Mouse (Mus musculus) ES-E14 (cell line): ENCODE measurements around the gene Cryl1. TPM values are rescaled to one million over a fixed set of nuclear protein-coding genes. Genes with fewer than 3 reads are reported as not detected.

Source experiments
- DNase-seq: peaks from one replicate; pipeline ENCODE4 v3.0.0-alpha.2; 2013; ENCODE audit warnings: low read depth, low spot score
- H3K27ac ChIP-seq: 2 replicates; pipeline ENCODE4 v1.5.1; 2012; ENCODE audit warnings: low read depth, mild to moderate bottlenecking, low read length, moderate library complexity, mixed read lengths; ENCODE audit not compliant: poor library complexity, insufficient read depth, severe bottlenecking
- H3K36me3 ChIP-seq: 2 replicates; pipeline ENCODE4 v1.6.1; 2012; ENCODE audit warnings: mild to moderate bottlenecking, low read length, moderate library complexity, mixed read lengths; ENCODE audit not compliant: control insufficient read depth, poor library complexity, insufficient read depth, severe bottlenecking
- H3K4me1 ChIP-seq, 2 experiments: fragments of 150-350 bp in 1 of 2; sonication (generic) in 1 of 2; 2 replicates each; pipeline ENCODE4 v1.6.1; 2012; ENCODE audit warnings: low read length in 2 of 2, mild to moderate bottlenecking in 1 of 2, mixed read lengths in 1 of 2; ENCODE audit not compliant: control insufficient read depth in 2 of 2, insufficient read depth in 2 of 2, poor library complexity in 1 of 2
- H3K4me3 ChIP-seq, 2 experiments: fragments of 150-350 bp in 1 of 2; sonication (generic) in 1 of 2; 2 replicates each; pipeline ENCODE4 v1.5.1; 2012; ENCODE audit warnings: low read length in 2 of 2, low read depth in 1 of 2, mild to moderate bottlenecking in 1 of 2, mixed read lengths in 1 of 2; ENCODE audit not compliant: insufficient read depth in 1 of 2, poor library complexity in 1 of 2, severe bottlenecking in 1 of 2
- H3K9ac ChIP-seq: 2 replicates; pipeline ENCODE4 v1.6.1; 2012; ENCODE audit warnings: low read depth, mild to moderate bottlenecking, low read length, mixed read lengths; ENCODE audit not compliant: poor library complexity, insufficient read depth, severe bottlenecking
- H3K9me3 ChIP-seq: fragments of 150-350 bp; sonication (generic); 2 replicates; pipeline ENCODE4 v1.6.1; 2012; ENCODE audit warnings: low read depth, mild to moderate bottlenecking, low read length; ENCODE audit not compliant: control insufficient read depth, insufficient read depth
- CHD2 ChIP-seq: IDR thresholded peaks from 2 replicates; pipeline ENCODE4 v1.6.1; 2014; ENCODE audit warnings: mild to moderate bottlenecking, low read depth, low read length, inconsistent platforms
- HCFC1 ChIP-seq: IDR thresholded peaks from 2 replicates; pipeline ENCODE4 v1.6.1; 2012; ENCODE audit warnings: low read length, inconsistent platforms, borderline replicate concordance; ENCODE audit not compliant: insufficient read depth
- MAFK ChIP-seq: IDR thresholded peaks from 2 replicates; pipeline ENCODE4 v1.6.1; 2014; ENCODE audit warnings: mild to moderate bottlenecking, low read depth, low read length, inconsistent platforms; ENCODE audit not compliant: insufficient read depth
- ZC3H11A ChIP-seq: IDR thresholded peaks from 2 replicates; pipeline ENCODE4 v1.6.1; 2012; ENCODE audit warnings: low read depth, mild to moderate bottlenecking, inconsistent platforms, low read length, borderline replicate concordance
- ZNF384 ChIP-seq: IDR thresholded peaks from 2 replicates; pipeline ENCODE4 v1.6.1; 2012; ENCODE audit warnings: low read depth, low read length, inconsistent platforms
- in situ Hi-C, 2 experiments: fragments of 600-800 bp; cut with MboI; formaldehyde crosslinking; loops; one replicate each; pipeline ENCODE4 v1.15.1; 2025; ENCODE audit warnings: low sequenced_read_pairs in 2 of 2, inconsistent platforms in 1 of 2; ENCODE audit not compliant: unreplicated experiment in 2 of 2
- total RNA-seq: library from RNA; depleted of rRNA; stranded (reverse); fragments of 300-350 nt; gene quantifications from 2 replicates; pipeline ENCODE4 v1.2.3, GENCODE M21; 2012

Cryl1 gene
- total RNA-seq, 1 experiment = 4.1 TPM

DNA sequence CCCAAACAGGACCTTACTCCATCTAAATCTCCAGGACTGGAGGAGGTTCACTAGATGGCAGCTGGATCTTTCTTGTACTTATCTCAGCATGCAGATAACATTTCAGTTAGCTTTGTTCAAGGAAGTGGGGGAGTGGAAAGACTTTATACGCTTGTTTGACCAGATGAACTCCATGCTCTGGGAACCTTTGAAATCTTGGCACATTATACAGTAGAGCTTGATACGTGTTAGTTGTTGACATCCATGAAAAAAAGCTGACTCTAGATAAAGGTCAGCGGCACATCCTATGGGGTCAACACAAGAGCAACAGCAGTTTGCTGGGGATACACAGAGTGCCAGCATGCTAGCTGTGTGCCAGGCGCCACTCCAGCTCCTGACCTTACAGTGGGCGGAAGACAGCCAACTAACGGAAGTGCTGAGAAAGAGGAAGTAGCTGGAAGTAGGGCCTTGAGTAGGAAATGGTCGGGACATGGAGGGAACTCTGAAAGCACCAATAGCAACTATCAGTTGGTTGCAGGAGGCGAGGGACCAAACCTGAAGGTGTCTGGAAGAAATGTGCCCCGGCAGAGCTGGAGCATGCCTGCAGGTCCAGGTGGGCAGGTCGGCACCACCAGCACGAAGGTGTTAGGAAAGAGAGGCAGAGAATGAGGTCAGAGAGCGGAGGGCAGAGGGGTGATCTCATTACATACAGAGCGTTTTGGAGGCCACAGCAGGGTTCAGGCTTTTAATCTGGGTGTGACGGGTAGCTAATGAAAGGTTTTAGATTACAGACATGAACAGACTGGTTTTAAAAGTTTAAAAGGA lies 11.4 kb downstream of the Cryl1 start:
- in situ Hi-C loops = no loop called here
- no peak for DNase-seq

DNA sequence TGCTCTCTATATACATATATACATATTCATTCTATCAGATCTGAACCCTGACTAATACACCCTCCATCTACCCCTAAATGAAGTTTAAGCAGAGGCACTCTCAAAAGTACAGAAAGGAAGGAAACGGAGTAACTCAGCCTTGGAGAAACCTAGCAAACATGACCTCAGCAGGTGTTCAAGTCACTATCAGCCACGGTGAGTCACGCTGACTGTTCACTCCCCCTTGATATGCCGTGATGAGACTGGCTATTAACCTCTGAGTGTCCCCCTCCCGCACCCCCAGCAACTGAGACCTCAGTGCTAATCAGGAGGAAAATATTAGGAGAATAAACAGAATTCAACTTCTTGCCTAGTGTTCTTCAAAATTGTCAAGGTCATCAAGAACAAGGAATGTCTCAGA lies 12.7 kb downstream of the Cryl1 start:
- no peak overlapping the region for H3K4me3 ChIP-seq
- no peak for DNase-seq
- H3K27ac ChIP-seq = no peak overlapping the region
- H3K4me1 ChIP-seq = peaks cover 0 to 4% of the 10 kb centered on the region in 2 experiments; a peak in 1 of 4 replicates
- in situ Hi-C loops = no loop called here
- H3K9me3 ChIP-seq = no peaks in the 10 kb centered on the region
- TF ChIP-seq MAFK (no peak), ZC3H11A (no peak), ZNF384 (no peak), HCFC1 (no peak), CHD2 (no peak)
- no peak overlapping the region for H3K9ac ChIP-seq
- no peaks in the 10 kb centered on the region for H3K36me3 ChIP-seq

More for the DNA sequence above, 11.4 kb downstream of the Cryl1 start:
- Histone ChIP-seq H3K9ac (0 out of 2 replicates have a peak overlapping the region, but pooled peaks have one; percentile 2), H3K4me3 (no peak overlapping the region), H3K9me3 (no peaks in the 10 kb centered on the region), H3K27ac (no peak overlapping the region), H3K36me3 (no peaks in the 10 kb centered on the region), H3K4me1 (peaks cover 0 to 4% of the 10 kb centered on the region in 2 experiments; a peak in 1 of 4 replicates)
- TF ChIP-seq ZC3H11A = no peak
- TF ChIP-seq MAFK = no peak
- no peak for TF ChIP-seq CHD2
- no peak for TF ChIP-seq HCFC1
- no peak for TF ChIP-seq ZNF384

GRCm38 (mm10) chr14:57377531-57377930 lies 20.8 kb downstream of the Cryl1 start:
- Histone ChIP-seq H3K4me3 (no peak overlapping the region), H3K27ac (no peak overlapping the region), H3K9ac (no peak overlapping the region), H3K36me3 (no peaks in the 10 kb centered on the region), H3K9me3 (no peaks in the 10 kb centered on the region), H3K4me1 (no peaks in the 10 kb centered on the region)
- in situ Hi-C loops = no loop called here
- DNase-seq = no peak
- TF ChIP-seq MAFK = no peak
- TF ChIP-seq ZNF384 = no peak
- no peak for TF ChIP-seq ZC3H11A
- no peak for TF ChIP-seq CHD2
- TF ChIP-seq HCFC1 = no peak

DNA sequence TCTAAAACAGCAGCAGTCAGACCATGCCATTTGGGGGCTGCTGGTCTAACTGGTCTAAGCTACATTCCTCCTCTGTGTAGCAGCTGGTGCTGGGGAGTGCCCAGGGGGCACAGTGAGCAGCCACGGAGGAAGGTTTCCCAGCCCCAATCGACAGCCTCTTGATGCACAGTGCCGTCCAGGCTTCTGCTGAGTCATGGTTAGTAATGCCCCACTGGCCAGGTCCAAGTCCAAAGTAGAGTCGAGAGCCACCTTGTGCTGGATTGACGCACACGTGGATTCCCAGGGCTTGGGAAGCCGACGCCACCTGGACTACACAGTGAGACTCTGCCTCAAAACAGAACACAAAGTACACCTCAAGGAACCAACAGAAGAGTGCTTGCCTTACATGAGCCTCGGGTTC lies 21.4 kb downstream of the Cryl1 start:
- no peak overlapping the region for H3K9ac ChIP-seq
- H3K4me3 ChIP-seq = no peak overlapping the region
- DNase-seq = no peak
- H3K9me3 ChIP-seq = no peaks in the 10 kb centered on the region
- no peak overlapping the region for H3K27ac ChIP-seq
- in situ Hi-C loops = no loop called here
- no peaks in the 10 kb centered on the region for H3K4me1 ChIP-seq
- no peaks in the 10 kb centered on the region for H3K36me3 ChIP-seq
- peak; percentile 55 for TF ChIP-seq MAFK
- no peak for TF ChIP-seq CHD2

DNA sequence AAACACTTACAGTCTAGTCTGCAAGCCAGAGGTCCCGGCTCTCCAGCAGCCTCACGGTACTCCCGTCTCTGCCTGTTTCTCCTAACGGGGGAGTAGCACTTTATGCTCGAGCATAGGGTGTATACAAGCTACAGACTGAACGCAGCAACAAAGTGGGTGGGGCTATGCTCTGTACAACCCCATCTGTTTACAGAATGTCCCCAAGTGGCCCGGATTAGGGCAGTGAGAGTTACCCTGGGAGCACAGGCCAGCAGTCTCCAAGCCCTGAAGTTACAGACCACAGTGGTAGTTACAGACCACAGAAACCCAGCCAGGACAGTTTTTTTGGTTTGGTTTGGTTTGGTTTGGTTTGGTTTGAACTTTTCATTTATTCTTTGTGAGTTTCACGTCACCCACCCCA lies 22.3 kb downstream of the Cryl1 start:
- Histone ChIP-seq H3K36me3 (no peaks in the 10 kb centered on the region), H3K4me1 (no peaks in the 10 kb centered on the region), H3K27ac (no peak overlapping the region), H3K9ac (no peak overlapping the region), H3K9me3 (no peaks in the 10 kb centered on the region), H3K4me3 (no peak overlapping the region)
- DNase-seq = no peak
- TF ChIP-seq ZC3H11A (no peak), CHD2 (no peak), MAFK (no peak)
- in situ Hi-C loops = no loop called here
